Comparison of ENCODE assay signal across 9 mouse cellular contexts in the genomic region with DNA sequence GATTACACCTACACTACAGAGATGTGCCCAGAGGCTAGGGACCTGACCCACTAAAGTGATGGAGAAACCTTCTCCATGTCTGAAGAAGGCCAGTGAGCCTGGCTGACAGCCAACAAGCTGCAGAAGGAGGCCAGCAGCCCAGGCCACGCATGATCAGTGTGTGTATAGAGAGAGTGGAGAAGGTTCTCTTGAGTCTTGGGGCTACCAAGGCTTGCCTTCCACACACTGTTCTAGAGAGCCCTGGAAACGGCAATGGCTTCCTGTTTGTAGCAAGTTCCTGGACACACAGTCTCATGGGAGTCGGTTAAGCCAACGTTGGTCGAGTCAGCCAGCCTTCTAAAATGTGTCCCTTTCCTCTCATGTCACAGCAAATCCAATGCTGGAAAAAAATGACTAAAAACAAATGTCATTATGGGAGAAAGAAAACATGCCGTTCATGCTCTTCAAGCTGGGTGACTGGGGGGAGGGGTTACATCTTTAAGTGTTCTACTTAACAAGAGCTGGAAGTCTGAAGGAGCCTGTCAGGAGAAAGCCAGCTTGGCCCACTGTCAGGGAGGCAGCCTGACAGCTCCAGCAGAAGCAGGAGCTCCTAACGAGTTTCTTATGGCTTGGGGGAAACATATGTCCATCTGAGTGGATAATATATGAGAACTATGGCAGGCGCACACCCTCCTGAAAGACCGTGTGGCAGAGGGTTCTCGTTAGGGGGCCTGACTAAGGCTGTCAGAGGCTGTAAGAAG.
DNase-seq lines count a peak whose midpoint lies in the region; ATAC-seq lines count a peak whose summit lies in the region.
"Had no signal": no experiment of that assay in that cellular context is flagged by ENCODE, and none has a peak within 500 bp of the region (broad histone marks: within the 10 kb centered on the region; RNA-seq: fewer than 3 reads in every experiment).

No protein-coding gene starts in this region.

- H3K4me3 ChIP-seq in heart, embryonic 16.5 days (ENCODE audit: low read length): no peak overlapping the region
- no peak overlapping the region for H3K4me3 ChIP-seq in neural tube, embryonic 15.5 days (replicated peaks)
- H3K4me3 ChIP-seq: neural tube, embryonic 12.5 days had no signal

- no peaks in the 10 kb centered on the region for H3K4me1 ChIP-seq in heart, embryonic 16.5 days (ENCODE audit: control insufficient read depth, insufficient read depth, low read length)
- H3K4me1 ChIP-seq in neural tube, embryonic 15.5 days: peaks cover 20% of the 10 kb centered on the region

- no peak for ATAC-seq in heart, embryonic 16.5 days (replicated peaks; ENCODE audit: extremely low read depth, insufficient read depth, low FRiP score)
- ATAC-seq in neural tube, embryonic 15.5 days (ENCODE audit: low FRiP score): no peak

- H3K36me3 ChIP-seq in heart, embryonic 16.5 days (ENCODE audit: control insufficient read depth, insufficient read depth): no peaks in the 10 kb centered on the region
- no peaks in the 10 kb centered on the region for H3K36me3 ChIP-seq in neural tube, embryonic 15.5 days
- H3K36me3 ChIP-seq: neural tube, embryonic 12.5 days had no signal

- H3K27me3 ChIP-seq in heart, embryonic 16.5 days (ENCODE audit: control insufficient read depth, insufficient read depth, low read length): no peaks in the 10 kb centered on the region
- no peaks in the 10 kb centered on the region for H3K27me3 ChIP-seq in neural tube, embryonic 15.5 days (replicated peaks)
- H3K27me3 ChIP-seq: neural tube, embryonic 12.5 days had no signal

- DNase-seq in gastrocnemius, postnatal 10 days: peak; percentile 30
- no peak for DNase-seq in gastrocnemius, adult 8-10 months (ENCODE audit: low spot score in 2 of 2)
- peak; percentile 37 for DNase-seq in brain, embryonic 18.5 days (ENCODE audit: low read depth, low spot score)
- peak; percentile 57 to 68 for DNase-seq in kidney, postnatal 4 days
- no peak for DNase-seq in urinary bladder, postnatal 4 days (ENCODE audit: low spot score in 2 of 2)
- DNase-seq in spleen, postnatal 14 days (ENCODE audit: low spot score in 2 of 2): no peak

- H3K4me2 ChIP-seq in heart, embryonic 16.5 days (ENCODE audit: low read depth, low read length): no peak overlapping the region
- no peak overlapping the region for H3K4me2 ChIP-seq in neural tube, embryonic 15.5 days
- H3K4me2 ChIP-seq: neural tube, embryonic 12.5 days had no signal

- H3K9me3 ChIP-seq in heart, embryonic 16.5 days (replicated peaks; ENCODE audit: control insufficient read depth, low read length): no peaks in the 10 kb centered on the region
- no peaks in the 10 kb centered on the region for H3K9me3 ChIP-seq in neural tube, embryonic 15.5 days (replicated peaks)
- H3K9me3 ChIP-seq: neural tube, embryonic 12.5 days had no signal

- 0 out of 2 replicates have a peak overlapping the region, but pooled peaks have one; percentile 7 for H3K27ac ChIP-seq in heart, embryonic 16.5 days (ENCODE audit: low read length)
- no peak overlapping the region for H3K27ac ChIP-seq in neural tube, embryonic 15.5 days (replicated peaks)
- H3K27ac ChIP-seq: neural tube, embryonic 12.5 days had no signal

- 44% methylated on average over 10 of the region's 10 CpGs for WGBS in heart, embryonic 16.5 days
- 61% methylated on average over 10 of the region's 10 CpGs for WGBS in neural tube, embryonic 15.5 days

- H3K9ac ChIP-seq in heart, embryonic 16.5 days (ENCODE audit: low read length): no peak overlapping the region
- no peak overlapping the region for H3K9ac ChIP-seq in neural tube, embryonic 15.5 days (replicated peaks)
- H3K9ac ChIP-seq: neural tube, embryonic 12.5 days had no signal

Comparison
In these comparisons a context has a peak if more than half of its experiments do, and no peak if none do; other contexts are left out.
1. DNase-seq: peak in gastrocnemius, postnatal 10 days (single experiment), brain, embryonic 18.5 days (single experiment) and kidney, postnatal 4 days (2 of 2); none in gastrocnemius, adult 8-10 months (0 of 2), urinary bladder, postnatal 4 days (0 of 2) and spleen, postnatal 14 days (0 of 2).